In the genomic region with DNA sequence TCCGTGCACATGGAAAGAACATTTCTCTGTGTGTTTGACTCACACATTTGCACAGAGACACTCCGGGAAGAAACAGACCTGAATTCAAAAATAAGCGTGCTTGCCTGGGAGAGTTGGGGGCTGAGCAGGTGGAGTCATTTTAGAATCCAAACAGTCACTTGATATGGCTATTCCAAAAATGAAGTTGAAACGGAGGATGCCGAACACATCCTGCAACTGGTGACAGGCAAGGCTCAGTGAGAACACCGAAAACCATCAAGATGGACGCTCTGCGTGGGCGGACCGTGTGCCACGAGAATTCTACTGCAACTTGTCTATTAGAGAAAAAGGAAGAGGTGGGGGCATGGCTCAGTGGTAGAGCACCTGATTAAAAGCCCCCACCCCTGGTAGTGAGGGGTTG, we compare ENCODE assay signal across 28 mouse cellular contexts. TPM values are rescaled to one million over a fixed set of nuclear protein-coding genes. Genes with fewer than 3 reads are reported as not detected.
DNase-seq lines count a peak whose midpoint lies in the region; TF ChIP-seq lines count a peak whose summit lies in the region.
"Had no signal": no experiment of that assay in that cellular context is flagged by ENCODE, and none has a peak within 500 bp of the region (broad histone marks: within the 10 kb centered on the region; RNA-seq: fewer than 3 reads in every experiment).

No protein-coding gene starts in this region.

- no peak for TF ChIP-seq POLR2A in testis, adult 2 months (IDR thresholded peaks at IDR 0.05; ENCODE audit: control insufficient read depth, low read depth, low read length)

- H3K27me3 ChIP-seq in testis, adult 2 months (ENCODE audit: control insufficient read depth, insufficient read depth, low read length) = no peaks in the 10 kb centered on the region
- H3K27me3 ChIP-seq: embryonic facial prominence, embryonic 12.5 days; embryonic facial prominence, embryonic 15.5 days had no signal

- peak overlapping the region; percentile 59 for H3K27ac ChIP-seq in testis, adult 2 months (ENCODE audit: control insufficient read depth, insufficient read depth, low read depth, low read length)
- H3K27ac ChIP-seq: embryonic facial prominence, embryonic 12.5 days; embryonic facial prominence, embryonic 15.5 days; heart, adult 2 months; heart, embryonic 10.5 days; heart, embryonic 13.5 days; hindbrain, embryonic 14.5 days; hindbrain, postnatal 0 days had no signal

- peak; percentile 46 to 47 for DNase-seq in left cerebral cortex, adult 18-20 months (ENCODE audit: low spot score in 2 of 2)
- DNase-seq in left cerebral cortex, adult 11 months (ENCODE audit: low spot score) = no peak
- peak; percentile 49 for DNase-seq in right cerebral cortex, adult 18-20 months
- DNase-seq in right cerebral cortex, postnatal 14 days = no peak
- DNase-seq in testis, postnatal 10 days (ENCODE audit: low spot score) = no peak
- DNase-seq: adrenal gland, adult 2 months; adrenal gland, postnatal 14 days; cerebellum, adult 11-12 months; cerebellum, adult 8-10 months; cerebellum, postnatal 14 days; forebrain, postnatal 0 days; gastrocnemius, postnatal 10 days; gastrocnemius, postnatal 36 days; heart, adult 2 months; heart, postnatal 14 days; heart, postnatal 4 days had no signal

- no peaks in the 10 kb centered on the region for H3K36me3 ChIP-seq in testis, adult 2 months (ENCODE audit: control insufficient read depth, insufficient read depth, low read length)
- H3K36me3 ChIP-seq: embryonic facial prominence, embryonic 12.5 days; embryonic facial prominence, embryonic 15.5 days; heart, embryonic 10.5 days; heart, embryonic 13.5 days had no signal

- H3K4me1 ChIP-seq in testis, adult 2 months (ENCODE audit: control insufficient read depth, insufficient read depth, low read length) = peaks cover 25% of the 10 kb centered on the region
- H3K4me1 ChIP-seq: embryonic facial prominence, embryonic 12.5 days had no signal

- no peak for TF ChIP-seq CTCF in testis, adult 2 months (IDR thresholded peaks at IDR 0.05; ENCODE audit: control insufficient read depth, insufficient read depth, insufficient replicate concordance, low read depth, low read length)

- H3K4me3 ChIP-seq in testis, adult 2 months (ENCODE audit: control insufficient read depth, low read depth, low read length) = no peak overlapping the region
- H3K4me3 ChIP-seq: embryonic facial prominence, embryonic 12.5 days; embryonic facial prominence, embryonic 15.5 days; heart, adult 2 months; heart, embryonic 10.5 days; heart, embryonic 13.5 days had no signal

RNA-seq across cellular contexts. Expression of gene Ninj1, which starts 16.7 kb away (rescaled TPM):
- 10 to 100 TPM; 19.1 to 20.7 TPM for total RNA-seq in left cerebral cortex, adult 18-20 months (2021)
- 30.9 and 41.5 TPM in 2 replicates for polyA plus RNA-seq in testis, adult 2 months (2012; rRNA removed)

RNA-seq across cellular contexts. Expression of gene Wnk2, which starts 22.8 kb away (rescaled TPM):
- total RNA-seq in left cerebral cortex, adult 18-20 months (2021) = 100 to 1,000 TPM; 117 to 130 TPM
- polyA plus RNA-seq in testis, adult 2 months (2012; rRNA removed) = 1.0 and 1.6 TPM in 2 replicates
- total RNA-seq: common myeloid progenitor, adult 5-6 weeks; granulocyte monocyte progenitor cell, adult 5-6 weeks; MEL had no signal
- polyA plus RNA-seq: C2C12; CD4-positive, CD25-positive, alpha-beta regulatory T cell, adult 4 months had no signal

RNA-seq across cellular contexts. Expression of gene Card19, which starts 45.2 kb away (rescaled TPM):
- total RNA-seq in left cerebral cortex, adult 18-20 months (2021) = 1 to 10 TPM; 8.0 to 8.8 TPM
- polyA plus RNA-seq in testis, adult 2 months (2012; rRNA removed) = 22.0 and 28.9 TPM in 2 replicates

Comparison
In these comparisons a context has a peak if more than half of its experiments do, and no peak if none do; other contexts are left out.
1. DNase-seq: peak in left cerebral cortex, adult 18-20 months (2 of 2) and right cerebral cortex, adult 18-20 months (single experiment); none in left cerebral cortex, adult 11 months (single experiment), right cerebral cortex, postnatal 14 days (single experiment) and testis, postnatal 10 days (single experiment).